Mouse (Mus musculus) cerebellum, adult 9-10 months (tissue): ENCODE measurements around the gene B3gnt8.
A peak's percentile ranks its signal among the peaks of the same experiment; 100 is the strongest.

ENCODE experiments used
- DNase-seq: peaks from one replicate; pipeline ENCODE4 v3.0.0; 2022

Gene B3gnt8

GRCm38 (mm10) chr7:25666381-25666780 lies 39.9 kb downstream of the B3gnt8 start:
- DNase-seq: no peak

GRCm38 (mm10) chr7:25669158-25669557 lies 42.7 kb downstream of the B3gnt8 start:
- DNase-seq: no peak

- no peak for DNase-seq
Observed at GRCm38 (mm10) chr7:25669631-25670030, 43.2 kb downstream of the B3gnt8 start.

GRCm38 (mm10) chr7:25670096-25670495 lies 43.6 kb downstream of the B3gnt8 start:
- DNase-seq: no peak

DNA sequence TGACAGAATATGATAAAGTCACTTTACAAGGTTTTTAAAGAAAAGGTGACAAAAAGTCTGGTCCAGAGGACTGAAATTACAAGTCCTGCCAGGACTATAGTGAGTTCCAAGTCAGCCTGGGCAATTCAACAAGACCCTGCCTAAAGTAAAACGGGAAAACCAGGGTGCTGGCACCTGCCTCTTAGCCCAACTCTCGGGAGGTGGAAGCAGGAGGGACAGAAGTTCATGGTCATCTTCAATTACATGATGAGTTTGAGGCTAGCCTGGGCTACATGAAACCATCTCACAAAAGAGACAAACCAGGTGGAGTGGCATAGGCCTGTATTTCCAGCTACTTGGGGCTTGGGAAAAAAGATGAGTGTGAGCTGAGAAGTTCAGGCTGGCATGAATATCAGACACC lies 45.2 kb downstream of the B3gnt8 start:
- no peak for DNase-seq

DNA sequence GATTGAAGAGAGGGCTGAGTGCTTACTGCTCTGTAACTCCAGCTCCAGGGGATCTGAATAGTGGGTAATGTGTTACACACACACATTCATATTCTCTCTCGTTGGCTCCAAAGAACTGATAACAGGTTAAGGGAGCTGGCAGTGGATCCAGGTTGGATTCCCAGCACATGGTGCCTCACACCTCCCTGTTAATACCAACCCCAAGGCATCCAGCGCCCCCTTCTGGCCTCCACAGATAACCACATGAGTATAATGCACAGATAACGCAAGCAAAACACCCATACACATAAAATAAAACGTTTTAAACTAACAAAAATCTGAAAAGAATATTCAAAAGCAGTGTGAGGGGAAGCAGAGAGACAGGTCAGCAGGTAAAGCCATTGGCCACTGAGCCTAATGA lies 46.0 kb downstream of the B3gnt8 start:
- no peak for DNase-seq

- no peak for DNase-seq
Observed at GRCm38 (mm10) chr7:25674297-25674696, 47.8 kb downstream of the B3gnt8 start.

GRCm38 (mm10) chr7:25674719-25675300 lies 48.4 kb downstream of the B3gnt8 start, which contains the start of gene Tmem91:
Gene Tmem91 (minus strand): TSS chr7:25675166.
- no peak for DNase-seq

GRCm38 (mm10) chr7:25675405-25675804 lies 49.0 kb downstream of the B3gnt8 start:
- peak; percentile 60 for DNase-seq

DNA sequence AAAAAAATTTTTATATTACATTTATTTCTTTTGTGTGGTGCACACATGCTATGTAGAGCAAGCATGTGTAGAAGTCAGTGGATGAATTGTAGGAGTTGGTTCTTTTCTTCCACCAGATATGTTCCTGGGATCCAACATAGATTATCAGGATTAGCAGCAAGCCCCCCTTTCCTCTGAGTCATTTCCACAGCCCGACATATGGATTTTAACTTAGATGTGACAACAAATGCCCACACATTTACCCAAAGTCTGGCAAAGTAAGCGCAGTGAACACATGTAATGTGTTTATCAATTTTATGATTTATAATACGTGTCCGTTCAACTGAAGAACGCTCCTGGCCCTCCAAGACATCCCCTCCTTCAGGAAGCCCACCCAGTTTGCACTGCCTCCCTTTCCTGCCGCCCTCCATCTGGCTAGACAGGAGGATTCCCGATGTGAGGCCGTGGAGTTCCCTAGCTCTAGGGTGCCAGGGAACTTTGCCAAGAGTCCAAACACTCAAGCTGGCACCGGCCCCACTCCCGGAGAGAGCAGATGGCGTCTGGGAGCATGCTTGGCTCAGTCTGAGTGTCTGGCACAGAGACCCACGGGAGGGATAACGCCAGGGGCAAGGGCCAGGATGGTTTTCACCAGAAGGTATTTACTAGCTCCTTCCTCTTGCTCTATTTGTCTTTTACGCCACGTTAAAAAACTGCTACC lies 49.8 kb downstream of the B3gnt8 start:
- peak; percentile 100 for DNase-seq

DNA sequence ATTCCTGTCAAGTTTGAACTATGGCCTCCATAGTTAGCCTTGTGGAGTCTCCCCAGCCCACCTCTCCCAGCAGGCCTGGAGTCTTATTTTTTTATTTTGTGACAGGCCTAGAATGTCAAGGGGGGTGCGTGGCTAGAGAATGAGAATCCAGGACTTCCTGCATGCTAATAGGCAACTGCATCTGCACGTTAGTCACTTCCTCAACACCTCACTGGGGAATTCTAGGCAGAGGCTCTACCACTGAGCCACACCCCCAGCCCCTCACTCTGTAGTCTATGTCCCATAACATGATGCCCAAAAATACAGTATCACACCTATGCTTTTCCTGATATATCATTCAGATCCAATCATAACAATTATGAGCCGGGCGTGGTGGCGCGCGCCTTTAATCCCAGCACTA lies 50.6 kb downstream of the B3gnt8 start:
- peak; percentile 47 for DNase-seq

DNA sequence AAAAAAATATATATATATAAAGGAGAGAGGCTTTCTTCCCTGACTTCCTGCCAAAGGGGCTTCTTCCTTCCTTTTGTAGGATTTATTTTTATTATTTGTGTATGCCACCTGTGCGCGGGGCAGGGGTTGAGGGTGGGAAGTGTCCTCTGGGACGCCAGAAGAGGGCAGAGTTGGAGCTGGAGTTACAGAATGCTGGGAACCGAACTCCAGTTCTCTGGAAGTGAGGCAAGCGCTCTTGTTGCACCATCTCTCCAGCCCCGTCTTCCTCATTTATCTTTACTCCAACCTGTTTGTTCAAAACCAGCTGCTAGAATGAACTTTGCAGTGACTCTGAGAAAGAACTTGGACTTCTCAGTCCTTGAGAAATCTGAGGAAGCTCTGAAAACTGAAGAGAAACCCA lies 53.5 kb downstream of the B3gnt8 start:
- DNase-seq: peak; percentile 41

GRCm38 (mm10) chr7:25680514-25681258 lies 54.2 kb downstream of the B3gnt8 start, which contains the start of gene B9d2:
Gene B9d2 (plus strand): TSS chr7:25680780.
- DNase-seq: peak; percentile 93

DNA sequence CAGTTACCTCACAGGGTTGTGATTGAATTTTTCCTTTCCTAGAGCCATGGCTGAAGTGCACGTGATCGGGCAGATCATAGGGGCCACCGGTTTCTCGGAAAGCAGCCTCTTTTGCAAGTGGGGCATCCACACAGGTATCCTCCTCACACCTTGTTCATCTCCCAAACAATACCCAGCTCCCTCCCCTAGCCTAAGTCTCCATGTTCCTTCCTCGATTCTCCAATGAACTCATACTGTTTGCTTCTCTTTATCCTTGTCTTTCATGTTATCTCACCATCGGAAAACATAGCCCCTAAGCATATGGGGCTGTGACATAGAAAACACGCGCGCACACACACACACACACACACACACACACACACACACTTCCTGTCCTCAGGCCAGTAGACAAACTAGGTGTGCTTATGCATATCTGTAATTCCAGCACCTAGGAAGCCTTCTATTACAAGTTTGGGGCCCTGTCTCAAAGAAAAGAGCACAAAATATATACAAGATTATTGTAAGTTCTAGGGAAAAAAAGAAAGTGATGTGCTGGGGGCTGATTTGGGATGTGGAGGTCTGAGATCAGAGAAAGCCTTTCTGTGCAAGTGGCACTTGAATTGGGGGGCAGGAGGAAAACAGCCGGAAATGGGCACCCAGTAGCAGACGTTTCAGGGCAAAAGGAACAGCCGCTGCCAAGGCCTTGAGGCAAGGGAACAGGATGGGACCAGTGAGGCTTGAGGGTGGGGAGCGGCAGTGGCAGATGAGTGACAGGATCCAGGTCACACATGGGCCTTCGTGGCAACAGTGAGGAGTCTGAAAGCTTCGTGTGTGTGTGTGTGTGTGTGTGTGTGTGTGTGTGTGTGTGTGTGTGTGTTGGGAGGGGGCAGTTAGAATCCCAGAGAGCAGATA lies 55.1 kb downstream of the B3gnt8 start:
- DNase-seq: no peak

DNA sequence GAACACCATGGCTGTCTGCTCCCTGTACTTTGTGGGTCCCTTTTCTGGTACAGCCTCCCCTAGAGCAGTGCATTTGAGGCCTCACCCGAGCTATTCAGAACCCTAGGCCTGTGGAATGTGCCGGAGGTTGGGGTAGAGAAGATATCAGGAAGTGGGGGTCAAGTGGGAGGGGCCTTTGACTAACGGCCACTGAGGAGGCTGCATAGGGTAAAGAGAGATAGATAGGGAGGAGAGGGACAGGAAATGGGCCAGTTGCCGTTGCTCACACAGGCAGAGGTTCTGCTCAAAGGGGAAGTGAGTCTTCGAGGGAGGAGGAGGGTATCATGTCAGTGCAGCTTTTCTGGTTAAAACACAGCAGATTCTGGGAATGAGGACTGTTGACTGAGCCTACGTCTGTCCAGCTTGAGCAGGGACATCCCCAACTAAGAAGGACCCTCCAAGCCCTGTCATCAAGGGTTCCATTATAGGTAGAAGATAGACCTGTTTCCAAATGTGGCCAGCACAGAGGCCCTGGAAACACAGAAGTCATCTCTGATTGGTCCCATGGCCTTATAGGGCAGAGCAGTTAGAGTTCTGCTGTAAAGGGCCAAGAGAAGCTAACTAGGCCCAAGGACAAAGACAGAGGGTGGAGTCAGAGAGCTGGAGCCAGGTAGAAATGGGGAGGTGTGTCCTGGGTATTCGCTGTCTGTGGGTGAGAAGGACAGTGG lies 57.2 kb downstream of the B3gnt8 start:
- DNase-seq: no peak

DNA sequence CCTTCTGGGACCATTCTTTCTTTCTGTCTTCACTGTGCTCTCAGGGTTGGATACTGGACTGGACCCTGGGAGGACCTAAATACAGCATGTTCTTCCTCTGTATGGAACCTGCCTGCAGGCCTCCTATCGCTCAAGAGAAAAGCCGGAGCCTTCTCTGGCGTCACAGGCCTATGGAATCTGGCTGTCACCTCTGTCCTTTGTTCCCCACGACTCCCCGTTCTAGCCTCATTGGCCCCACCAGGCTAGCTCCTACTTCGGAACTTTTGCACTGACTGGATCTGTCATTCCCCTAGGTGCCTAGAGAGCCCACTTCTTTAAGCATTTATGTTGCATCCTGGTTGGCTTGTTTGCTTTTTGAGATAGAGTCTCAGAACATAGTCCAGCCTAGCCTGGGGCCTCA lies 58.2 kb downstream of the B3gnt8 start:
- DNase-seq: no peak
